Mouse (Mus musculus): ENCODE results near the gene Msantd2.

The Msantd2 gene

DNA sequence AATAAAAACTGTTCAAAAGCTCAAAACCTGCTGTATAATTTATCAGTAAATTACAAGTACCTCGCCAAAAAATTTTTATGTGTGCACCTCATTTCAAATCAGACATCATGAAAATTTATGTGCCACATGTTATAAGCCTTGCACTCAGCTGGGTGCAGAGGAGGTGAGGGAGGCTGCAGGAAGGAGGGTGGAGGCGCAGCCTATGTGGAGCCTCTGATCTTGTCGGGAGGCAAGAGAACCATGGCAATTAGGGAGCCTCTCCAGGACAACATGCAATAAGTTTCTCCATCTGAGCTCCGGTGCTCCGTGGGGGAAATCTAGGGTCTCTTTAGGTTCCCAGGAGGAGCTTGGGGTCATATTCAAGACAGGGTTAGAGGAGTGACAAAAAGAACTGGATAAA is 78.3 kb downstream of the Msantd2 start:
- H3K27me3 ChIP-seq (ENCODE audit: insufficient read depth, low read length), result peaks cover 25% of the 10 kb centered on the region
- no peaks in the 10 kb centered on the region for H3K9me3 ChIP-seq (ENCODE audit: low read length)
- no peaks in the 10 kb centered on the region for H3K36me3 ChIP-seq (ENCODE audit: insufficient read depth, low read length)
- no peak overlapping the region for H3K4me3 ChIP-seq (replicated peaks; ENCODE audit: low read length)
- H3K4me1 ChIP-seq (replicated peaks; ENCODE audit: low read depth, low read length), result no peaks in the 10 kb centered on the region
- TF ChIP-seq NANOG (IDR thresholded peaks at IDR 0.05; ENCODE audit: borderline replicate concordance, low read length) (no peak), CTCF (conservative IDR thresholded peaks at IDR 0.05; ENCODE audit: low read length) (no peak), POU5F1 (IDR thresholded peaks at IDR 0.05; ENCODE audit: borderline replicate concordance, low read length) (no peak)

DNA sequence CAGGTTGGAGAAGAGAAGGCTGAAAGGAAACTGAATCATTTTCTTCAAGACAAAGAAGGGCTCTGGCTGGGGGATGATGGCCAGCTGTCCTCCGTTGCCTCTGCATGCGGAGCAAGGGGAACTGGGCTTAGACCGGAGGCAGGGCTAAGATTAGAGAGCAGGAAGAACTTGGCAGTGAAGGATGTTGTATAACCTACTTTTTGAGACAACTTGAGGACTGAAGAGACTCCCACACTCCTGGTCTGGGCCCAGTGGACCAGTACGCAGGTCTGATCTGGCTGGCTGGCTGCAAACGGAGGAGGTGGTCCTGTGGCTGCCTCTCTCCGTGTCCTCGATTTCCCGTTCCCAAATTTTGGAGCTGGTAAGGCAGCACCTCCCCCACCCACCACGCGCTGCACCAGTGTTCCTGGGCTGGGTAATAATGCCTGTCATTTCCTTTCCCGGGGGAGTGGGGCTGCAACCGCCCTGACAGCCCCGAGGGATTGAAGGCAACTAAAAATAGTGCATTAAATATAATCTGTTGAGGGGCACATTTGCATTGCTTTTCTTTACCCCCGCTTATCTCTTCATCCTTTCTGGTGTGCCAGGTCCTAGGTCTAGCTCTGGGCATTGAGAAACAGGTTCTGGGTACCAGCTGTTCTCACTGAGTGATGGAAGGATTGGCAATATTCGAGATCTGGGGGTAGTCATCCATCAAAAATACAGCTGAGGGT is 78.9 kb downstream of the Msantd2 start:
- H3K4me3 ChIP-seq (replicated peaks; ENCODE audit: low read length), result no peak overlapping the region
- H3K4me1 ChIP-seq (replicated peaks; ENCODE audit: low read depth, low read length), result no peaks in the 10 kb centered on the region
- no peaks in the 10 kb centered on the region for H3K36me3 ChIP-seq (ENCODE audit: insufficient read depth, low read length)
- H3K27me3 ChIP-seq (ENCODE audit: insufficient read depth, low read length), result peaks cover 30% of the 10 kb centered on the region
- TF ChIP-seq POU5F1 (IDR thresholded peaks at IDR 0.05; ENCODE audit: borderline replicate concordance, low read length), result no peak
- TF ChIP-seq NANOG (IDR thresholded peaks at IDR 0.05; ENCODE audit: borderline replicate concordance, low read length), result no peak
- no peak for TF ChIP-seq CTCF (conservative IDR thresholded peaks at IDR 0.05; ENCODE audit: low read length)
- no peaks in the 10 kb centered on the region for H3K9me3 ChIP-seq (ENCODE audit: low read length)

DNA sequence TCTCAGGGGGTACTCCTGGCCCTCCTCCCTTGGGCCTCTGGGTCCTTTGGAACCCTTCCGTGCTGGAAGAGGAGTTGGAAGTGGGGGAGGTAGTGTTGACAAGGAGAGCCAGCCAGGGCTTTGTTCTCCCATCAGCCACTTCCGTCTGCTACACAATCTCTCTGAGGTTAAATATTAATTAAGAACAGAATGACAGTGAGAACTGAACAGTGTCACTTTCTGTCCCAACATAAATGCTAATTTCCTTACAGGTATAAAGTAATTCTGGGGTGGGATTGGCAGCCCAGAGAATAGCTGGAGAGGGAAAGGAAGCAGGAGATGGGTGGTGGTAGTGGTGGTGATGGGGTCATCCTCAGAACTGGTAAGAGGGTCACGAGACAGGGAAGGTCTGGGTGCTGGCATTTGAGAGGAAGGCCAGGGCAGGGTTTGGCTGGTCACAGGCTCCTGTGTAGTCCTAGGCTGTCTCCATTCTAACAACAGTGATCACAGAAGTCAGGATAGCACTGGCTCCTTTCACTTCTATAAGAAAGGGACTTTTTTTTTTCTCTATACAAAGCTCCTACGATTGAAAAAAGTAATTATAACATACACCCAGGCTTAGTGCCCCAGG is 79.6 kb downstream of the Msantd2 start:
- H3K27me3 ChIP-seq (ENCODE audit: insufficient read depth, low read length), result peaks cover 30% of the 10 kb centered on the region
- TF ChIP-seq POU5F1 (IDR thresholded peaks at IDR 0.05; ENCODE audit: borderline replicate concordance, low read length), result no peak
- no peak for TF ChIP-seq CTCF (conservative IDR thresholded peaks at IDR 0.05; ENCODE audit: low read length)
- no peak for TF ChIP-seq NANOG (IDR thresholded peaks at IDR 0.05; ENCODE audit: borderline replicate concordance, low read length)
- H3K4me1 ChIP-seq (replicated peaks; ENCODE audit: low read depth, low read length), result no peaks in the 10 kb centered on the region
- no peaks in the 10 kb centered on the region for H3K36me3 ChIP-seq (ENCODE audit: insufficient read depth, low read length)
- no peak overlapping the region for H3K4me3 ChIP-seq (replicated peaks; ENCODE audit: low read length)
- H3K9me3 ChIP-seq (ENCODE audit: low read length), result no peaks in the 10 kb centered on the region

DNA sequence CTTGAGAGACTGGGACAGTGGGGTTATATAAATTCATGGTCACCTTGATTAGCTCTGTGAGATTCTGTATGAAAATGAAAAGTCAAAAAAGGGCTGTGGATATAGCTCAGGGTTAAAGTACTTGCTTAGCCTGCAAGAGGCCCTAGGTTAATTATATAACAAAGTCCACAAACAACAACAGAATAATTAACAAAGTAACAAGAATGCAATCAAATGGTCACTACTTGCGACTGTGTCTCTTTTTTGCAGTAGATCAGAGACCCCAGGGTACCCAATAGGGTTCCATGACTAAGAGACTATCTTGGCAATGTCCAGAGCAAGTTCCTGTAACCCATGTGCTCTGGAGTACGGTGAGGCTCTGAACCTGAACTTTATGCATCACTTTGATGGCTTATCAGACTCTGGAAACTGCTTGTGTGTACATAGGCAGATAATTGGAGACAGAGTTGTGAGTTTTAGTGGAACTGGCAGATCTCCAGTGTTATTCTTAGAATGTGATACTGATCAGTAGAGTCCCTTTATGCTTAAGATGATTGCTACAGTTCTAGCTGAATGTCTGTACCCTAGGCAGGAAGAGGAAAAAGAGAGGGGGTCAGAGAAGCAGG is 80.2 kb downstream of the Msantd2 start:
- Histone ChIP-seq H3K9me3 (ENCODE audit: low read length) (no peaks in the 10 kb centered on the region), H3K27me3 (ENCODE audit: insufficient read depth, low read length) (peaks cover 30% of the 10 kb centered on the region), H3K36me3 (ENCODE audit: insufficient read depth, low read length) (no peaks in the 10 kb centered on the region), H3K4me3 (replicated peaks; ENCODE audit: low read length) (no peak overlapping the region), H3K4me1 (replicated peaks; ENCODE audit: low read depth, low read length) (no peaks in the 10 kb centered on the region)
- TF ChIP-seq NANOG (IDR thresholded peaks at IDR 0.05; ENCODE audit: borderline replicate concordance, low read length) (no peak), CTCF (conservative IDR thresholded peaks at IDR 0.05; ENCODE audit: low read length) (no peak), POU5F1 (IDR thresholded peaks at IDR 0.05; ENCODE audit: borderline replicate concordance, low read length) (no peak)

DNA sequence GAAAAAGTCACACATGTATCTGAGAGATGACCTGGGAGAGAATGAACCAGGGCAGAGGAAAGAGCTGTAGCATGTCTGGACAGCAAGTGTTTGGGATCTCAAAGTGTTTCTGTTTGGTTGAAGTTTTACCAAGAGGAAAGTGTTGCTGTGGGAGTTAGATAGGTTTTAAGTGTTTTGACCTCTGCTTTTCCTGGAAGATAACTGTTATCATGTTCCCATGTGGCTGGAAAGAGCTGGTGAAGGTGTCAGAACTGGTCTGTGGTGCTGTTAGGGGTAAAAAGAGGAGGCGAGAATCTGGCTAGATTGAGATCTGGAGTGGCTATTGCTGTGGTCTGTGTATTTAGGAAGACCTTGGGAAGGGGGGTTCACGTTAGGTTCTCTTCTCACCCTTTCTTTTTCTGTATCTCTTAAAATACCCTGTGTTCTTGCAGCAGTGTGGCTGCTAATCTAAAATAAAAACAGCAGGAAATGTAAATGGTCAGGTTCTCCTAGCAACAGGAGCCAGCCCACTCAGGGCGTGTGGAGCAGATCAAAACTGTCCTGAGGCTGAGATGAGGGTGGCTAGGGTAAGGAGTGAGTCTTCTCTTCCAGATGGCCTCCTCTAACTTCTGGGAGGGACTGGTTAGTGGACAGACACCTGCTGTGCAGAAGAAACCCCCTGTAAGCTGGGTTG is 83.2 kb downstream of the Msantd2 start:
- no peak for TF ChIP-seq NANOG (IDR thresholded peaks at IDR 0.05; ENCODE audit: borderline replicate concordance, low read length)
- TF ChIP-seq CTCF (conservative IDR thresholded peaks at IDR 0.05; ENCODE audit: low read length), result no peak
- TF ChIP-seq POU5F1 (IDR thresholded peaks at IDR 0.05; ENCODE audit: borderline replicate concordance, low read length), result no peak
- peaks cover 23% of the 10 kb centered on the region for H3K27me3 ChIP-seq (ENCODE audit: insufficient read depth, low read length)
- no peak overlapping the region for H3K4me3 ChIP-seq (replicated peaks; ENCODE audit: low read length)
- H3K4me1 ChIP-seq (replicated peaks; ENCODE audit: low read depth, low read length), result peaks cover 8% of the 10 kb centered on the region
- no peaks in the 10 kb centered on the region for H3K9me3 ChIP-seq (ENCODE audit: low read length)
- H3K36me3 ChIP-seq (ENCODE audit: insufficient read depth, low read length), result no peaks in the 10 kb centered on the region

Data from E14TG2a.4 (cell line).